Mouse (Mus musculus): ENCODE results near the gene Sox5. TPM values are rescaled to one million over a fixed set of nuclear protein-coding genes. Genes with fewer than 3 reads are reported as not detected.
"Not testable (repeated sequence)": the region's sequence is repeated elsewhere in the genome, so short reads cannot be mapped to it uniquely, and the experiment has no call there.

Gene Sox5
- polyA plus RNA-seq, 1 experiment from 2014 or later, result 38.9 TPM

- no peak for ATAC-seq (ENCODE audit: low FRiP score, low read depth)
- H3K27me3 ChIP-seq, result no peaks in the 10 kb centered on the region
- no peaks in the 10 kb centered on the region for H3K36me3 ChIP-seq
- no peak overlapping the region for H3K4me3 ChIP-seq
- no peak overlapping the region for H3K27ac ChIP-seq (replicated peaks)
- H3K4me2 ChIP-seq, result no peak overlapping the region
- no peak overlapping the region for H3K9ac ChIP-seq
- 79% methylated on average over 7 of the region's 7 CpGs for WGBS
- no peaks in the 10 kb centered on the region for H3K4me1 ChIP-seq (replicated peaks)
- peaks cover 12% of the 10 kb centered on the region; the same call in 1 of the 2 replicates for H3K9me3 ChIP-seq
These were observed 482.3 kb downstream of the Sox5 start for GRCm38 (mm10) chr6:144299503-144299858.

GRCm38 (mm10) chr6:144298641-144299502, 482.9 kb downstream of the Sox5 start:
- Histone ChIP-seq H3K9ac (no peak overlapping the region), H3K36me3 (no peaks in the 10 kb centered on the region), H3K27me3 (no peaks in the 10 kb centered on the region), H3K4me2 (no peak overlapping the region), H3K9me3 (peaks cover 12% of the 10 kb centered on the region; the same call in 1 of the 2 replicates), H3K4me3 (no peak overlapping the region), H3K27ac (replicated peaks) (no peak overlapping the region), H3K4me1 (replicated peaks) (no peaks in the 10 kb centered on the region)
- no peak for ATAC-seq (ENCODE audit: low FRiP score, low read depth)
- WGBS, result 84% methylated on average over 23 of the region's 23 CpGs

GRCm38 (mm10) chr6:144297846-144298245, 483.9 kb downstream of the Sox5 start:
- Histone ChIP-seq H3K27ac (replicated peaks) (no peak overlapping the region), H3K4me1 (replicated peaks) (no peaks in the 10 kb centered on the region), H3K9ac (no peak overlapping the region), H3K9me3 (peaks cover 12% of the 10 kb centered on the region; the same call in 1 of the 2 replicates), H3K4me3 (no peak overlapping the region), H3K36me3 (no peaks in the 10 kb centered on the region), H3K27me3 (no peaks in the 10 kb centered on the region), H3K4me2 (no peak overlapping the region)
- 85% methylated on average over 5 of the region's 5 CpGs for WGBS
- no peak for ATAC-seq (ENCODE audit: low FRiP score, low read depth)

DNA sequence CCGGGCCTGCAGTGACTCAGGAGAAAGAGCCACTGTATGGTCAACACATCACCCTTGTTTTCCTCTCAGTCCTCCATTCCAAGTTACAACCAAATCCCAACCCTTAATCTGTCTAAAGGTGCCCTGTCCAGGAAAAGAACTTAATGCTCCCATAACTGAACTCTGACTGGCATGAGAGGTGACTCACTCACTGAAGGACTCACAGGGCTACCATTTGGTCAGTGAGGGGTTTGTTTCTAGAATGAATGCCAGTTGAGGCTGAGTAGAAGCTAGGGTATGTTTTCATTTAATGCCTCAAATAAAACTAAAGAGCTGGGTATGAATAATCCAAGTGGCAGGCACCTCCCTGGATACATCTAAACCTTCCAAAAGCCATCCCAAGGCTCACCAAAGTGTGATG, 484.6 kb downstream of the Sox5 start:
- Histone ChIP-seq H3K4me2 (no peak overlapping the region), H3K4me3 (no peak overlapping the region), H3K4me1 (replicated peaks) (no peaks in the 10 kb centered on the region), H3K36me3 (no peaks in the 10 kb centered on the region), H3K9me3 (peaks cover 12% of the 10 kb centered on the region; the same call in 1 of the 2 replicates), H3K9ac (no peak overlapping the region), H3K27ac (replicated peaks) (no peak overlapping the region), H3K27me3 (no peaks in the 10 kb centered on the region)
- 73% methylated on average over 1 of the region's 1 CpGs for WGBS
- no peak for ATAC-seq (ENCODE audit: low FRiP score, low read depth)

DNA sequence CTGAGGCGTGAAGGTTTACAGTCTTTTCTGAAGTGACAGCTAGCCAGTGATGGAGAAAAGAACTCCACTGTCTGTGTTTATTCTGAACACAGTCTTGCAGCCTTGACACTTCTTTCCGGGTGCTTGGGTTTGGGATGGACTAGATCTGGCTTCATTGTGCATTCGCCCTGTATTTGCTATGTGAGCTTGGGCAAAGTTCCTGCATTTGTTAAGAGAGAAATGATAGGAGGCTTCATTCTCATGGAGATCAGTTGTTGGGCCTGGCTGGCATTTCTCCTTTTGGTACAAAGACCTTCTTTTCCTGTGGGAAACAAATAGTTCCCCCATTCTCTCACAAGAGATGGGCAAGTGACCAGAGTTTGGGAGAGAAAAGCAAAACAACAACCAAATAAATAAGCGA, 490.3 kb downstream of the Sox5 start:
- H3K4me2 ChIP-seq, result no peak overlapping the region
- 68% methylated on average over 4 of the region's 4 CpGs for WGBS
- no peak overlapping the region for H3K4me3 ChIP-seq
- H3K36me3 ChIP-seq, result no peaks in the 10 kb centered on the region
- H3K27me3 ChIP-seq, result no peaks in the 10 kb centered on the region
- ATAC-seq (ENCODE audit: low FRiP score, low read depth), result no peak
- no peak overlapping the region for H3K9ac ChIP-seq
- H3K4me1 ChIP-seq (replicated peaks), result no peaks in the 10 kb centered on the region
- peaks cover 12% of the 10 kb centered on the region; the same call in 1 of the 2 replicates for H3K9me3 ChIP-seq
- no peak overlapping the region for H3K27ac ChIP-seq (replicated peaks)

DNA sequence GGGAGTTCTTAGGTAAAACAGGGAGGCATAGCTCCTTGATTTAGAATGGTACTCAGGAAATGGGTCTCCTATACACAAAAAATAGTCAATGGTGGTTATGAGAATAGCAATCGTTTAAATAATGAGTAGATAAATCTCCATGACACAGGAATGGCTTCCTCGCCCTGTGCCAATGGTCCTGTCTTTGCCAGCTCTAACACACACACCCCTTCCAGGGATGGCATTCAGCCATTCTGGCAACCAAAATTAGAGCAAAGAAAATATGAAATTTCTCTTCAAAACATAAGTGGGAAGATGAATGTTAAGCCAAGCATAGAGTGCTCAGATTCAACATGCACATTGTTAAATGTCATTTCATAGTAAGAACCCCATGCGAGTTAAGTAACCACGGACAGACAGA, 495.7 kb downstream of the Sox5 start:
- Histone ChIP-seq H3K4me1 (replicated peaks) (no peaks in the 10 kb centered on the region), H3K27ac (replicated peaks) (no peak overlapping the region), H3K27me3 (no peaks in the 10 kb centered on the region), H3K36me3 (no peaks in the 10 kb centered on the region), H3K9ac (no peak overlapping the region), H3K9me3 (no peaks in the 10 kb centered on the region), H3K4me3 (no peak overlapping the region), H3K4me2 (no peak overlapping the region)
- no peak for ATAC-seq (ENCODE audit: low FRiP score, low read depth)
- 69% methylated on average over 4 of the region's 4 CpGs for WGBS

GRCm38 (mm10) chr6:144283191-144283590, 498.6 kb downstream of the Sox5 start:
- Histone ChIP-seq H3K27ac (replicated peaks) (no peak overlapping the region), H3K27me3 (no peaks in the 10 kb centered on the region), H3K4me3 (no peak overlapping the region), H3K36me3 (no peaks in the 10 kb centered on the region), H3K4me2 (no peak overlapping the region), H3K9ac (no peak overlapping the region), H3K4me1 (replicated peaks) (no peaks in the 10 kb centered on the region), H3K9me3 (no peaks in the 10 kb centered on the region)
- ATAC-seq (ENCODE audit: low FRiP score, low read depth), result no peak
- 61% methylated on average over 8 of the region's 8 CpGs for WGBS

DNA sequence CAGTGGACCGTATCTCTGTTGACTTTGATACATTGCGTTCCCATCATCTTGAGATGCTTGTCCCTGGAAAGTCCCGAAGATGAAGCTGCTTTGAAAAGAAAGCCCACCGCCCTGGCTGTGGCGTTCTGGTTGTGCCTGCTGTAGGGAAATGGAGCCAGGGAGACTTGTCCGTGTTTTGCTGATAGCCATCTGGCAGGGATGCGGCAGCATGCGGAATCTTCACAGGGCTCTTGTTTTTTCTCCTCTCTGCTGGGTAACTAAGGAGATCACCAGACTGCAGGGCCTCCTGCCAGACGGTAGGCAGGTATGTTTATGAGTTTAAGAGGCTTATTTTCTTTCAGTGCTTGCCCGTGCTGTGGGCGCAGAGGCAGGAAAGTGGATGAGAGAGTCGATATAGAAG, 499.0 kb downstream of the Sox5 start:
- no peaks in the 10 kb centered on the region for H3K9me3 ChIP-seq
- WGBS, result 69% methylated on average over 12 of the region's 12 CpGs
- ATAC-seq (ENCODE audit: low FRiP score, low read depth), result no peak
- H3K27ac ChIP-seq (replicated peaks), result no peak overlapping the region
- no peak overlapping the region for H3K4me2 ChIP-seq
- H3K36me3 ChIP-seq, result no peaks in the 10 kb centered on the region
- H3K9ac ChIP-seq, result no peak overlapping the region
- no peak overlapping the region for H3K4me3 ChIP-seq
- no peaks in the 10 kb centered on the region for H3K27me3 ChIP-seq
- no peaks in the 10 kb centered on the region for H3K4me1 ChIP-seq (replicated peaks)

DNA sequence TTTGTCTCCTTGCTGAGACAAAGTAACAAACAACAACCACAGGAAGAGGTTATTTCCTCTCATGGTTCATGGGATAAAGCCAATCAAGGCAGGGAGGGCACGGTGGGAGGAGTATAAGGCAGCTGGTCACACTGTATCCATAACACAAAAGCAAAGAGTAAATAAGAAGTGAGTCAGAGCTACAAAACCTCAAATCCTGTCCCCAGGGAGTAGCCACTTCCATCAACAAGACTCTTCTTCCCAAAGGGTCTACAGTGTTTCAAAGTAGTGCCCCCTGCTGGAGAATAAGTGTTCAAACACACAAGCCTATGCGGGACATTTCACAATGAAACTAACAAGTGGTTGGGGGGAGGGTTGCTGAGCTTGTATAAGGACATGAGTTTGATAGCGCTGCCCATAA, 500.1 kb downstream of the Sox5 start:
- no peaks in the 10 kb centered on the region for H3K4me1 ChIP-seq (replicated peaks)
- WGBS, result 94% methylated on average over 3 of the region's 3 CpGs
- no peak overlapping the region for H3K4me2 ChIP-seq
- H3K27me3 ChIP-seq, result no peaks in the 10 kb centered on the region
- H3K36me3 ChIP-seq, result no peaks in the 10 kb centered on the region
- H3K27ac ChIP-seq (replicated peaks), result no peak overlapping the region
- no peaks in the 10 kb centered on the region for H3K9me3 ChIP-seq
- H3K9ac ChIP-seq, result no peak overlapping the region
- no peak for ATAC-seq (ENCODE audit: low FRiP score, low read depth)
- H3K4me3 ChIP-seq, result no peak overlapping the region

DNA sequence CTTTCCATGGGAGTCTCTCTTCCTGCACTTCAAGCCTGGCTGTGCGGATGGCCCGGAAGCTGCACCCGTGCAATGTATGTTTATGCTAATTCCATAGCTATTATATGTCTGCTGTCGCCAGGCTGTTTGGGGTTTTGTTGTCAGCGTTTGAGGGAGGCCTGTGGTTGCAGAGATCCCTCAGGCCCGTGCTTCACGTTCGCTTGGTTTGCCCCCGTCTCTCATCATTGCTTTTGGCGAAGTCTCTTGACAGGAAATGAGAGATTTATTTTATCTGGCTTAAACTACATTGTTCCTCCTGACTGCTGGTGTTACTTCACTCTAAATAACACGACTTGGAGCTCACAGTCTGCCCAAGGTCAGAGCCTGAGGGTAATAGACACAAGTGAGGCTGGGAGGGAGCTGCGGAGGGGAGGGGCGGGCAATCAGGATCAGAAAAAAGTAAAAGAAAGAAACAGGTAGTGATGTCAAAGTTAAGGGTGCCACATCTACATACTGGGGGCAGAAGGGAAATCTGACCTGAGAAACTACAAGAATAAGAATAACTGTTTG, 503.2 kb downstream of the Sox5 start:
- WGBS, result 51% methylated on average over 13 of the region's 13 CpGs
- Histone ChIP-seq H3K27me3 (no peaks in the 10 kb centered on the region), H3K9ac (no peak overlapping the region), H3K4me1 (replicated peaks) (no peaks in the 10 kb centered on the region), H3K9me3 (no peaks in the 10 kb centered on the region), H3K4me2 (no peak overlapping the region), H3K4me3 (no peak overlapping the region), H3K36me3 (no peaks in the 10 kb centered on the region), H3K27ac (replicated peaks) (no peak overlapping the region)
- no peak for ATAC-seq (ENCODE audit: low FRiP score, low read depth)

DNA sequence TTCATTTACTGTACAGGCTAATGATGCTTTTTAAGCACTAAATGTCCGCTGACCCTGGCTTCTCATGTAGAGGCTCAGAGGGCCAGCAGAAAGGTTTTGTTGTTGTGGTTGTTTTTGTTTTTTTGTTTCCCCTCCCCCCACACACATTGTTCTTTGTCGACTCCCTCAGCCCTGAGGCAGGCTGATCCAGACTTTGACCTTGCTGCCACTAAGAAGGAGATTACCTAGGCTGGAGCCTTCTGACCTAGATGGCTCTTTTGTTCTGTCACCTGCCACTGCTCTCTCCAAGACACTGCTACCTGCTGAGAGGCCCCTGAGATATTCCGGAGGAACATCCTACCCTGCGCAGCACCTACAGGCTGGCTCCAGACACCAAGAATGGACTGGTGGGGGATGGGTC, 508.4 kb downstream of the Sox5 start:
- H3K4me3 ChIP-seq; H3K27me3 ChIP-seq; H3K27ac ChIP-seq (replicated peaks); ATAC-seq (ENCODE audit: low FRiP score, low read depth); H3K9ac ChIP-seq; H3K4me2 ChIP-seq; H3K36me3 ChIP-seq; H3K9me3 ChIP-seq; H3K4me1 ChIP-seq (replicated peaks): not testable (repeated sequence)
- 29% methylated on average over 4 of the region's 4 CpGs for WGBS

- WGBS, result 93% methylated on average over 2 of the region's 2 CpGs
- Histone ChIP-seq H3K4me3 (no peak overlapping the region), H3K4me1 (replicated peaks) (no peaks in the 10 kb centered on the region), H3K9me3 (no peaks in the 10 kb centered on the region), H3K27ac (replicated peaks) (no peak overlapping the region), H3K9ac (no peak overlapping the region), H3K4me2 (no peak overlapping the region), H3K27me3 (no peaks in the 10 kb centered on the region), H3K36me3 (no peaks in the 10 kb centered on the region)
- ATAC-seq (ENCODE audit: low FRiP score, low read depth), result no peak
These were observed 510.5 kb downstream of the Sox5 start for GRCm38 (mm10) chr6:144271326-144271725.

All from hindbrain, embryonic 15.5 days (tissue).